Mouse (Mus musculus) kidney, embryonic 16.5 days (tissue): ENCODE results near the gene Aak1. TPM values are rescaled to one million over a fixed set of nuclear protein-coding genes. Genes with fewer than 3 reads are reported as not detected.

Experiments used
- ATAC-seq: fragments of 200-750 bp; cut with Nextera tagmentation; 2 replicates; pipeline ENCODE4 v1.8.0; 2017; ENCODE audit warnings: moderate TSS enrichment; ENCODE audit not compliant: low FRiP score, low TSS enrichment
- H3K27ac ChIP-seq: fragments of 300-500 bp; sonication (generic); 2 replicates; pipeline ENCODE4 v1.5.1; 2014; ENCODE audit warnings: low read length
- H3K27me3 ChIP-seq: fragments of 300-500 bp; sonication (generic); 2 replicates; pipeline ENCODE4 v1.6.1; 2014; ENCODE audit warnings: low read length, control low read depth, mixed read lengths; ENCODE audit not compliant: insufficient read depth
- H3K36me3 ChIP-seq: fragments of 300-500 bp; sonication (generic); 2 replicates; pipeline ENCODE4 v1.6.1; 2014; ENCODE audit warnings: low read length, control low read depth, mixed read lengths; ENCODE audit not compliant: insufficient read depth
- H3K4me1 ChIP-seq: fragments of 300-500 bp; sonication (generic); 2 replicates; pipeline ENCODE4 v1.6.1; 2014; ENCODE audit warnings: low read length, control low read depth, mixed read lengths; ENCODE audit not compliant: insufficient read depth
- H3K4me2 ChIP-seq: fragments of 300-500 bp; sonication (generic); replicated peaks from 2 replicates; pipeline ENCODE4 v1.6.1; 2014; ENCODE audit warnings: low read depth, low read length
- H3K4me3 ChIP-seq: fragments of 300-500 bp; sonication (generic); 2 replicates; pipeline ENCODE4 v1.5.1; 2014; ENCODE audit warnings: mild to moderate bottlenecking, low read length
- H3K9ac ChIP-seq: fragments of 300-500 bp; sonication (generic); replicated peaks from 2 replicates; pipeline ENCODE4 v1.6.1; 2014; ENCODE audit warnings: low read length
- H3K9me3 ChIP-seq: fragments of 300-500 bp; sonication (generic); 2 replicates; pipeline ENCODE4 v1.6.1; 2016; ENCODE audit warnings: low read length, control low read depth
- WGBS: fragments of 180-500 bp; shearing (Covaris S2); extraction: QIAGEN DNeasy Blood & Tissue Kit; methylation state at CpG from one replicate; pipeline ENCODE4 v1.1.7; 2014; 5-methylcytosine and 5-hydroxymethylcytosine counted together
- polyA plus RNA-seq: library from polyadenylated mRNA; unstranded; fragments of >200 nt; fragmentation: Nextera tagmentation; extraction: Ambion mirVana; gene quantifications from 2 replicates; pipeline ENCODE4 v1.2.1, GENCODE M21; 2015

Aak1 gene
- polyA plus RNA-seq, 1 experiment from 2014 or later: 9.0 TPM

DNA sequence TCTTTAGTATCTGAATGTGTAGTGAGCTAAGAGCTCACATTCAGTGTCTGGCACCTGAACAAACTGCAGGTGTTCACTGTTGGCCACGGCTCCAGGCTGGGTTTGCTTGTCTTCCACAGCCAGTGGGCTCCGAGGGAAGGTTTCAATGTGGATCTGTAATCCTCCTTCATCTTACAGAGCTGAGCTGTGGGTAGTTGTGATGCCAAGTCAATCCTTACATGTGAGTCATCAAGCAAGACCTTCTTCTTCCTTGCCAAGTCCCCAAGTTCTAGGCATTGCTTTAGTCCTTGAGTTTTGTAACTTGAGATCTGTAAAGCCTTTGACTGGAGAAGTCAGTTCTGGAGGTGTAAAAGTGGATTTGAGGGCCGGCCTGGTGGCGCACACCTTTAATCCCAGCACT lies 124.6 kb downstream of the Aak1 start:
- no peak overlapping the region for H3K9ac ChIP-seq
- 95% methylated on average over 4 of the region's 4 CpGs for WGBS
- peaks cover 26% of the 10 kb centered on the region for H3K36me3 ChIP-seq
- H3K4me2 ChIP-seq: no peak overlapping the region
- ATAC-seq: no peak
- H3K27ac ChIP-seq: no peak overlapping the region
- no peaks in the 10 kb centered on the region for H3K4me1 ChIP-seq
- no peaks in the 10 kb centered on the region for H3K27me3 ChIP-seq
- no peaks in the 10 kb centered on the region for H3K9me3 ChIP-seq
- no peak overlapping the region for H3K4me3 ChIP-seq

DNA sequence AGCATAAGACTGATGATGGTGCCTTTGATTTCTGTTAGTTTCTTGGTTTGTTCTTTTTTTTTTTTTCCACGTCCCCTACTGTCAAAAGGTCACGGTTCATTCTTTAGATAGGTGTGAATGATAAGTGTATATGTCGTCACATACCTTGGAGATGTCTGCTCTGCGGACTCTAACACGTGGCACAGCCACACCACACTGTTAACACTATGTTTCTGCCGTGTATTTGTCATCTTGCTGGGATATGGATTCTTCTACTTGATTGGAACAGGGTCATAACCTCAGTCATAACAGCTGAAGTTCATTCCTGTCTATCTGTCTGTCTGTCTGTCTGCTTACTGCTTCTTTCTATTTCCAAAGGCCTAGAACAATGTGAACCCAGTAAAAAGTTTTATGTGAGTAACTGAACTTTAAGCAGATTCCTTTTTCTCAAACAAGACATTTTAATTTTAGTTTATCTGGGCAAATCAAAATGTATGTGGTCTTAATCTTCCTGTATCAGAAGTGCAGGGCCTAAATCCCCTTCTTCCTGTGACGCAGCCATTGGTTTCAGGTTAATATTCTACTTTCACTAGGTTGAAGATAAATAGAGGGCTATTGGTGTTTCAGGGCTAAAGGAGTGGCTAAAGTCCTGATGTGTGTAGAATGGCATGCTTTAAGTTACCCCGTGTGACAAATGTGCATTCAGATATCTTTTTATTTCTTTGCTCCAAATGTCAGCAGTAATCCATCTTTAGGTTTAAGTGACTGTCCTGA lies 129.0 kb downstream of the Aak1 start:
- Histone ChIP-seq H3K27ac (peak overlapping the region; percentile 51; the same call in 1 of the 2 replicates), H3K9me3 (no peaks in the 10 kb centered on the region), H3K27me3 (no peaks in the 10 kb centered on the region), H3K4me2 (no peak overlapping the region), H3K9ac (no peak overlapping the region), H3K4me1 (no peaks in the 10 kb centered on the region), H3K4me3 (no peak overlapping the region), H3K36me3 (peaks cover 20% of the 10 kb centered on the region)
- no peak for ATAC-seq
- WGBS: 77% methylated on average over 8 of the region's 8 CpGs

DNA sequence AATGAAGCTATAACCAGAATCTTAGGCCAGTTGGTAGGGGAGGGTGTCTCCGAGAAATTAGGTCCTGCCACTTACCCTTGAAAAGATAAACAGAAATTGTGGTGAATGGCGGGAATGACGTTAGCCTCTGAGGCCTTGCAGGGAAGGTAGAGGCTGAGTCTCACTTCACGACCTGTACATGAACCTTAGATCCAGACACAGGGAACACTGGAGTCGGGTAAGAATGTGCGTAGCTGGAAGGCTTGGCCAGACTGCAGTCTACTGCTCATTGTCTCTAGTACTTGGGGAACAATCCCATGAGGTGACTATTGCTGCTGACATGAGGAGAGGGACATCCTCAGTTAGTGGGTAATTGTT lies 129.6 kb downstream of the Aak1 start:
- Histone ChIP-seq H3K27me3 (no peaks in the 10 kb centered on the region), H3K4me1 (no peaks in the 10 kb centered on the region), H3K9ac (no peak overlapping the region), H3K9me3 (no peaks in the 10 kb centered on the region), H3K36me3 (peaks cover 15% of the 10 kb centered on the region), H3K27ac (peak overlapping the region; percentile 51; the same call in 1 of the 2 replicates), H3K4me3 (no peak overlapping the region), H3K4me2 (no peak overlapping the region)
- 73% methylated on average over 6 of the region's 6 CpGs for WGBS
- no peak for ATAC-seq

DNA sequence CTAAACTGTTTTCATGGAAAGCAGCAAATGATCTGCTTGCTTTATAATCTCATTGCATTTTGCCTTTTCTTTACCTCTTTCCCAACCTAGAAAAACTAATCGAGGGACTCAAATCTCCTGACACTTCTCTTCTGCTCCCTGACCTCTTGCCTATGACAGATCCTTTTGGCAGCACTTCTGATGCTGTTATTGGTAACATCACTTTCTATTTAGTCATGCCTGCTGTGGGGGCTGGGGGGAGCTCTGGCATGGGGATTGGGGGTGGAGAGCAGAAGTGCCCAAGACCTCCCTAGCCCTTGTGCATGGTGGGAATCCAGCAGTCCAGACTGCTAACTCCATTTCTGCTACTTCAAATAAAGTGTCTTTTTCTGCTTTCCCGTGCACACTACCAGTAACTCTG lies 131.9 kb downstream of the Aak1 start:
- Histone ChIP-seq H3K9ac (no peak overlapping the region), H3K27me3 (no peaks in the 10 kb centered on the region), H3K36me3 (peaks cover 13% of the 10 kb centered on the region), H3K4me2 (no peak overlapping the region), H3K4me1 (no peaks in the 10 kb centered on the region), H3K4me3 (no peak overlapping the region), H3K27ac (no peak overlapping the region), H3K9me3 (no peaks in the 10 kb centered on the region)
- 91% methylated on average over 2 of the region's 2 CpGs for WGBS
- no peak for ATAC-seq

DNA sequence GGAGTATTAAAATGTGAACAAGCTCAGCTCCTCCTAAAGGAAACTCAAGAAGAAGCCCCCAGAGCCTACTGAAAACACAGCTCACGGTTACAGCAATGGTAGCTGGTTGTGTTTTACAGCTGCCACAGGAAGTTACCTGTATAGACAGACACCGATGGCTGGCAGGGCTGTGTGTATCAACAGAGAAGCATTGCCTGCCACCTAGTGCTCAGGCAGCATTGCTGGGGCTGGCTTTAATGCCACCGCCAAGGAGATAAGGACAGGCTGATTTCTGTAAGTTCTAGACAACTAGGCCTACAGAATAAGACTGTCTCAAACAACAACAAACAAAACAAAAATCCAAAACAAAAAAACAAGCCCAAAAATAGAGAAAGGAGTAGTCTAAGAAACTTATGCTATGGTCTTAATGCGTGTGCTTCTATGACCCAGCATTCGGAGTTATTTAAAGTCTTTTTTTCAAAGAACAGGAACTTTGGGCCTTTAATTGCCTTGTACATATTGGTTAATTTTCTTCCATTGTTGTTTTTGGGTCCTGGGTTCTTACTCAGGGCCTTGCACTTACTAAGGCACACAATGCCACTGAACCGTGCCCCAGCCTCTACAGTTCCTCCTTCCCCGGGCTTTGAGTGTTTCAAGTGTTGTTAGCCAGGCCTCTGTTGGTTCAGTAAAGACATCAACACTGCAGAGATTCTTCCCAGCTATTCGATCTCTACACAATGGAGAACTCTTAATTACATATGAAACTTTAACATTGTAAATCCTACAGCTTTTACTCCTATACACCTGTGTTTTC lies 136.2 kb downstream of the Aak1 start:
- no peak overlapping the region for H3K4me3 ChIP-seq
- no peaks in the 10 kb centered on the region for H3K9me3 ChIP-seq
- H3K4me1 ChIP-seq: no peaks in the 10 kb centered on the region
- no peak overlapping the region for H3K27ac ChIP-seq
- no peak overlapping the region for H3K9ac ChIP-seq
- no peak for ATAC-seq
- no peak overlapping the region for H3K4me2 ChIP-seq
- 89% methylated on average over 8 of the region's 8 CpGs for WGBS
- no peaks in the 10 kb centered on the region for H3K27me3 ChIP-seq
- H3K36me3 ChIP-seq: no peaks in the 10 kb centered on the region; the same call in 1 of the 2 replicates

DNA sequence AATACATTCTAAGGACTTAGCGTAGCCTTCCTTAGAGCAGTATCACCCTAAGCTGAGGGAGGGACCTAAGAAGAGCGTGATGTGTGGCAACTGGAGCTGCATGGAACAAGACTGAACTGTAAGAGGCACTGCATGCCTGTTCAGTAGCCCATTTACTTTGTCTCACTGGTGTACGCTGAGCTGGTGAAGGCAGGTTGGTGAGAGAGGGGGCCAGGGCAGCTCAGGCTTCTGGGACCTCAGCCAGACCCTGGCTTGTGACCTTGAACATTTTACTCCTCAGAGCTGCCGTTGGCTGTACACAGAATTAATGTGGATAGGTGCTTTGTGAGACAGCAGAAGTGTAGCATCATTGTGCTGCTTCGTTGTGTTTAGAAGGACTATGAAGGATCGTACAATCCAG lies 140.3 kb downstream of the Aak1 start:
- H3K27ac ChIP-seq: no peak overlapping the region
- no peaks in the 10 kb centered on the region for H3K4me1 ChIP-seq
- no peaks in the 10 kb centered on the region for H3K27me3 ChIP-seq
- ATAC-seq: no peak
- H3K9me3 ChIP-seq: no peaks in the 10 kb centered on the region
- WGBS: 86% methylated on average over 6 of the region's 6 CpGs
- H3K9ac ChIP-seq: no peak overlapping the region
- no peak overlapping the region for H3K4me2 ChIP-seq
- no peak overlapping the region for H3K4me3 ChIP-seq
- no peaks in the 10 kb centered on the region for H3K36me3 ChIP-seq

DNA sequence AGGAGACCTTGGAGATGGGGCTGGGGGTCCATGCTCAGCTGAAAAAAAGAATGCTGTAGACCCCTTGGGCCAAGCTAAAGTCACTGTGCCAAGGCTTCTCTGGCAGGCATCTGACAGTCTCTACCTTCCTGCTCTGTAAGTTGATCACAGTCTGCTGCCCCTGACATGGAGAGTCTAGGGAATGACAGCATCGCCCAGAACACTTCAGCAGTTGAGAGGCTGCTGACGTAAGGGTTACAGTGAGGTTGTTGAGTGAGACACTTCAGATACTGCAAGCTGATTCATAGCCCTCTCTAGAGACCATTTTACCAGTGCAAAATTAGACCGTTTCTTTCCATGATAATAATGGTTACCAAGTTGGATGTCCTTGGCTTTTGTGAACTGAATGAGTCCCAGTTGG lies 141.7 kb downstream of the Aak1 start:
- Histone ChIP-seq H3K27me3 (no peaks in the 10 kb centered on the region), H3K9ac (no peak overlapping the region), H3K27ac (no peak overlapping the region), H3K9me3 (no peaks in the 10 kb centered on the region), H3K4me2 (no peak overlapping the region), H3K4me3 (no peak overlapping the region), H3K36me3 (peaks cover 4% of the 10 kb centered on the region; the same call in 1 of the 2 replicates), H3K4me1 (no peaks in the 10 kb centered on the region)
- ATAC-seq: no peak
- 89% methylated on average over 3 of the region's 3 CpGs for WGBS

DNA sequence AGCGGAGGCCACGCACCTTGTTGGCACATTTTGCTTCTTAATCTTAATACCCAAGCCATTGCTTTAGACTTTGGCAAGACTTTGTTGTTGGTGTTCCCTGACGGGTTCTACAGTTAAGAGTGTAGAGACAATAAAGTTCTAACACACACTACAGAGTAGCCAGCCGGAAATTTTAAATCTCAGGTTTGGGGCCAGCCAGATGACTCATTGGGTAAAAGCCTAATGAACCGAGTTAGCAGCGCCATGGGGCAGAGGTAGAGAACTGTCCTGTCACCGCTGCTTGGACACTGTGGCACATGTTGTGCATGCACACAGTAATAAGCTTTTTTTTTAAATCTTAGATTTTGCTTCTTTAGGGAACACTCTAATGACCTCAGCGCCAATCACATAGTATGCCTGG lies 143.0 kb downstream of the Aak1 start:
- Histone ChIP-seq H3K4me3 (no peak overlapping the region), H3K9ac (no peak overlapping the region), H3K9me3 (no peaks in the 10 kb centered on the region), H3K4me1 (no peaks in the 10 kb centered on the region), H3K27ac (no peak overlapping the region), H3K4me2 (no peak overlapping the region), H3K27me3 (no peaks in the 10 kb centered on the region), H3K36me3 (peaks cover 15% of the 10 kb centered on the region)
- ATAC-seq: no peak
- 89% methylated on average over 8 of the region's 8 CpGs for WGBS

DNA sequence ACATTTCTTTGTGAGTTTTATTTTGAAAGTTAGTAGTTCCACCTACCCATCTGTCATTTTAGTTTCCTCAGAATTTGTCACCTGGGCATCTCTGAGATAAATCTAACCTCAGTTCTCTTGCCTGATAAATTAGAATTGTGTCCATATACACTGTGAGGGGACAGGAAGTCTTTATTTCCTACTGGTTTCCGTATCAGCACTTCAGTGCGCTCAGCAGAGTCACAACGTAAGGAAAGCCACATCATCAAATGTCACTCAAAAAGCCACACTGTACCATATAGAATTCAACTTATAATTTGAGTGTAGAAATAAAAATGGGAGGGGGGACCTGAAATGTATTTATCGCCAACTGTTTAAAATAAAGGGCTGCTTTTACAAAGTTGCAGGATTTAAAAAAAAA lies 144.9 kb downstream of the Aak1 start:
- H3K9me3 ChIP-seq: no peaks in the 10 kb centered on the region
- no peak overlapping the region for H3K4me2 ChIP-seq
- H3K27ac ChIP-seq: no peak overlapping the region
- no peak for ATAC-seq
- H3K9ac ChIP-seq: no peak overlapping the region
- WGBS: 75% methylated on average over 4 of the region's 4 CpGs
- H3K4me1 ChIP-seq: no peaks in the 10 kb centered on the region
- H3K4me3 ChIP-seq: no peak overlapping the region
- H3K36me3 ChIP-seq: peaks cover 24% of the 10 kb centered on the region
- no peaks in the 10 kb centered on the region for H3K27me3 ChIP-seq

DNA sequence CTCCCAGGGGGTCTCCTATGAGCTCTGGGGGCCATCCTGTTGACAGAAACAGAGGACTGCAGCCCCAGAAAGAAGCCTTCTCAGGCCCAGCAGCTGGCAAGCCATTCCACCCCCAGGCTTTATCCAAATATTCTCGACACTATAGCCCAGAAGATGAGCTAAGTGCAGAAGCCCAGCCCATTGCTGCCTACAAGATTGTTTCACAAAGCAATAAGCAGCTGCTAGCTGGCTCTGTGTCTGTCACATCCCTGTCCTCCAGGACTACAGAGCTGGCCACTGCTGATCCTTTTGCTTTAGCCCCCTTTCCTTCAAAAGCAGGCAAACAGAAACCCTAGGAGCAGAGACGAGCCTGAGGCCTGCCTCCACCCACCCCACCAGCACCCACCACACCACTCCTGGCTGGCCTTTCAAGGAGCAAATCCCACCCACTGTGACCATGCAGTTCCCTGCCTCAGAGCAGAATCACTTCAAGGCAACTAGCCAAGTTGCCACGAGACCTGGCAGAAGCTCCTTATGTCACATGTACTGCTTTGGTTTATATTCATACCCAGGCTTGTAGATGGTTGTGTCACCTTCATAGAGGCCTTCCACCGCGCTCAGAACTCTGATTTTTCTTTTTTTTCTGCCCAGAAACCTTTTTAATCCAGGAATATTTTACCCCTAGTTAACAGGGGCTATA lies 147.5 kb downstream of the Aak1 start:
- 80% methylated on average over 5 of the region's 5 CpGs for WGBS
- Histone ChIP-seq H3K4me1 (no peaks in the 10 kb centered on the region), H3K9me3 (no peaks in the 10 kb centered on the region), H3K36me3 (peaks cover 24% of the 10 kb centered on the region), H3K4me2 (no peak overlapping the region), H3K27ac (no peak overlapping the region), H3K9ac (no peak overlapping the region), H3K4me3 (no peak overlapping the region), H3K27me3 (no peaks in the 10 kb centered on the region)
- ATAC-seq: no peak
